Mouse (Mus musculus): ENCODE results near the gene Dnajb4. TPM values are rescaled to one million over a fixed set of nuclear protein-coding genes. Genes with fewer than 3 reads are reported as not detected.

The Dnajb4 gene
- polyA plus RNA-seq (2017; shearing (Covaris generic)) = 1 to 10 TPM; 8.3 to 9.0 TPM

GRCm38 (mm10) chr3:152209967-152210634, at the start of gene Dnajb4, which contains the start of gene Fubp1:
Gene Dnajb4 (minus strand): TSS chr3:152210302.
Gene Fubp1 (plus strand): TSS chr3:152210422.

DNA sequence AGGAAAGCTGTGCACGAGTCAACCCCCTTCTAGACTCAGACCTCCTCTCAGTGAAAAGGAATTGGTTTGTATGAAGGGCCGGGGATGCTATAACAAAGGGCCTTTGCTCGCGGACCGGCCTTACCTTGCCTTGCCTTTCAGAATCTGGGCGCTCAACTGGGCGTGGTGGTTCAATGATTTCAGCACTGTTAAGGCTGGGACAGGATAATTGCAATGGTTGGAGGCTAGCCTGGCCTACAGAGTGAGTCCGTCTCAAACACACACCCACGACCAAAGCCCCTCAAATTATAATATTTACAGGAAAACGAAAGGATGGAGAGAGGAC, 44.0 kb downstream of the Dnajb4 start, which contains the start of gene Gipc2:
Gipc2 (minus strand) TSS at position 132 of the 325 bp plus-strand sequence.

Other genes with a start within 250 kb of the Dnajb4 start
- 1 to 10 TPM in 1 of 2 experiments, under 1 TPM in 1; 0.20 to 1.7 TPM for gene Gipc2, start 44.1 kb downstream of the Dnajb4 start, polyA plus RNA-seq (2017; shearing (Covaris generic))
- 100 to 1,000 TPM; 180 to 192 TPM for gene Fubp1, start 120 bp upstream of the Dnajb4 start, polyA plus RNA-seq (2017; shearing (Covaris generic))
- gene Nexn, start 56.0 kb upstream of the Dnajb4 start, polyA plus RNA-seq (2017; shearing (Covaris generic)) = 1 to 10 TPM in 1 of 2 experiments, under 1 TPM in 1; 0.59 to 7.0 TPM
- gene Miga1, start 130.1 kb upstream of the Dnajb4 start, polyA plus RNA-seq (2017; shearing (Covaris generic)) = 10 to 100 TPM; 12.2 to 17.5 TPM
- gene Usp33, start 136.2 kb upstream of the Dnajb4 start, polyA plus RNA-seq (2017; shearing (Covaris generic)) = 10 to 100 TPM; 49.9 to 56.5 TPM
- gene Zzz3, start 185.2 kb upstream of the Dnajb4 start, polyA plus RNA-seq (2017; shearing (Covaris generic)) = 10 to 100 TPM; 48.8 to 71.7 TPM

Measured in inflammation-experienced regulatory T-cells (primary cell).